Mouse (Mus musculus): ENCODE results near the gene Dnajb5. TPM values are rescaled to one million over a fixed set of nuclear protein-coding genes. Genes with fewer than 3 reads are reported as not detected.
A peak's percentile ranks its signal among the peaks of the same experiment; 100 is the strongest.

Gene Dnajb5
- polyA plus RNA-seq, 1 experiment: 0.77 TPM

DNA sequence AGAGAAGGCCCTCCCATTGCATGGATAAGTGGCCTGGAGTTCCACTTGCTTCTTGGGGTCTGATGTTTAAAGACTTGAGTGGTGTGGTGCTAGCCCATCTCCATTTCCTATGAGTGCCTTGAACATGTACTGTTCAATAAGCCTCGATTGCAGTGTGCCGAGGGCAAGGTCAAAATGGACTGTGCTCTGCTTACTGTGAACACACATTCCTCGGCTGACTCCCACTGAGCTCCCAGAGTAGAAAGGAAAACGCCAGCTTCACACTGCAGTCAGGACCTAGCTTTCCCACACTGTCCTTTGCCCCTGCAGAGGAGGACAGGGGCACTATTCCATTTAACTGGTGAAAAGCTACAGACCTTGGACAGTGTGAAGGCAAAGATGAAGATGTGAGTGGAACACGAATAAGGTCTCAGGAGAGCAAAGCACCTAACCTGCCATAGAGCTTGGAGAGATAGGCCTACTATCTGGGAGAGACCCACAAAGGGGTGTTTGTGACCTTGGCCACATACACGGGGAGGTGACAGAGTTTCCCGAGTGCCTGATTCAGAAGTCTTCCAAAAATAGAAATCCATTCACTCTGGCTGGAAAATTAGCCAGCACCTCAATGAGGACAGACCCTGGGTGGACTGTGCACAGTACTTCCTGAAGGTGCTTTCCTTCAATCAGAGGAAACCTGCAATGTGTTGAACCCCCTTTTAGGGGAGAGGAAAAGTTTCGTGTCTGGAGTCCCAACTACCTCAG, 17.2 kb upstream of the Dnajb5 start:
- H3K4me3 ChIP-seq (replicated peaks): no peak overlapping the region
- H3K27me3 ChIP-seq (replicated peaks): peaks cover 53% of the 10 kb centered on the region
- TF ChIP-seq FLI1 (IDR thresholded peaks at IDR 0.05; ENCODE audit: low read length) (no peak), GATA1 (IDR thresholded peaks at IDR 0.05; ENCODE audit: borderline replicate concordance, low read length) (no peak)

DNA sequence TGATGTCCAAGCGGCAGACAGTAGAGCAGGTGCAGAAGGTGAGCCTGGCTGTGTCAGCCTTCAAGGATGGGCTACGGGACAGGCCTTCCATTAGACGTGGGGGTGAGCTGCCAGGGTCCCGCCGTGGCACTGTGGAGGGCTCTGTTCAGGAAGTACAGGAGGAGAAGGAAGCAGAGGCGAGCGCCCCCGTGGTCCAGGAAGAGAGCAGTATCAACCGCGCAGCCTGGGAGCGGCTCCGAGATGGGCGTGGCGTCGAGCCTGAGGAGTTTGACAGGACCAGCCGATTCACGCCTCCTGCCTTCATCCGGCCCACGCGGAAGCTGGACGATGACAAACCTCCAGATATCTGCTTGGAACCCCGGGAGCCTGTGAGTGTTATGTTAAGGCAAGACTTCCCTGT, 16.0 kb upstream of the Dnajb5 start:
- Histone ChIP-seq H3K36me3 (replicated peaks; ENCODE audit: low read length) (no peaks in the 10 kb centered on the region), H3K27me3 (replicated peaks) (peaks cover 64% of the 10 kb centered on the region), H3K4me3 (replicated peaks) (peak overlapping the region; percentile 88), H3K4me1 (peaks cover 14% of the 10 kb centered on the region), H3K9me3 (no peaks in the 10 kb centered on the region)
- TF ChIP-seq GATA1 (IDR thresholded peaks at IDR 0.05; ENCODE audit: borderline replicate concordance, low read length): no peak
- no peak for TF ChIP-seq FLI1 (IDR thresholded peaks at IDR 0.05; ENCODE audit: low read length)

More for the DNA sequence above, 17.2 kb upstream of the Dnajb5 start:
- Histone ChIP-seq H3K9me3 (peaks cover 5% of the 10 kb centered on the region; the same call in 1 of the 2 replicates), H3K4me1 (peaks cover 14% of the 10 kb centered on the region), H3K36me3 (replicated peaks; ENCODE audit: low read length) (no peaks in the 10 kb centered on the region)

DNA sequence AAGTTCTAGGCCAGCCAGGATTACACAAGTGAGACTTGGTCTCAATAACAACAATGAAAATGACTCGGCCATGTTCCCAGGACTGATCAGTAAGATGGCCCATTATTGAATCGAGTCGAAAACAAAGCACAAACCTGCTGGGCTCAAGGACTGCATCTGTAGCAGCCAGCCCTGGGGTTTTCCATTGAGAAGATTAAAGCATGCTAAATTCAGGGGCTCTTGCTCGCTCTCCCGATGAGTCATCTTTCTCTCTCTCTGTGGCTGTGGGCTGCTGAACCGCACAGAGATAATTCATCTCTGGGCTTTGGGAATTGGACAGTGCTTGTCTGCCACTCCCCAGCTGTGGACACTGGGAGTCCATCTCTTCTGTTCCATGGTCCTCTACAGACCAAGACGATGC, 8.2 kb upstream of the Dnajb5 start:
- peaks cover 77% of the 10 kb centered on the region for H3K27me3 ChIP-seq (replicated peaks)
- H3K4me1 ChIP-seq: peaks cover 4% of the 10 kb centered on the region
- TF ChIP-seq GATA1 (IDR thresholded peaks at IDR 0.05; ENCODE audit: borderline replicate concordance, low read length): no peak
- no peak for TF ChIP-seq FLI1 (IDR thresholded peaks at IDR 0.05; ENCODE audit: low read length)
- H3K4me3 ChIP-seq (replicated peaks): no peak overlapping the region
- H3K36me3 ChIP-seq (replicated peaks; ENCODE audit: low read length): no peaks in the 10 kb centered on the region
- no peaks in the 10 kb centered on the region for H3K9me3 ChIP-seq

DNA sequence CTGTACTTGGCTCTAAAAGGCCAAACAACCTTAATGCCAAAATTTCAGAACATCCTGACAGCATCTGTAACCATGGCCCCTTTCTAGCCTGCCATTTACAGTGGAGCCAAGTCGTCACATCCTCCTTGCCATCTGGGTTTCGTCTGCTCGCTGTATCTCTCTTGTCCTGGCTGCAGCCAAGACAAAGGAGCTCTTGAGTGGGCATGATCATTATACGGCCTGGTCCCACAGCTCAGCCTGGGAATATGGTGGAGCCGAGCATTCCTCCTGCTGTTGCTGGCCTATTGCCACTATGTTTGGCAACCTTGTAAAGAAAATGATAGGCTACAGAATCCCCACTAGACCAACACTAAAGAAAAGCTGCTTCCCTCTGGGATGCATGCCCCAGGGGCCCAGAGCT, 6.3 kb upstream of the Dnajb5 start:
- Histone ChIP-seq H3K4me1 (peaks cover 8% of the 10 kb centered on the region), H3K4me3 (replicated peaks) (no peak overlapping the region), H3K36me3 (replicated peaks; ENCODE audit: low read length) (no peaks in the 10 kb centered on the region), H3K9me3 (no peaks in the 10 kb centered on the region), H3K27me3 (replicated peaks) (peaks cover 79% of the 10 kb centered on the region)
- TF ChIP-seq FLI1 (IDR thresholded peaks at IDR 0.05; ENCODE audit: low read length): no peak
- no peak for TF ChIP-seq GATA1 (IDR thresholded peaks at IDR 0.05; ENCODE audit: borderline replicate concordance, low read length)

DNA sequence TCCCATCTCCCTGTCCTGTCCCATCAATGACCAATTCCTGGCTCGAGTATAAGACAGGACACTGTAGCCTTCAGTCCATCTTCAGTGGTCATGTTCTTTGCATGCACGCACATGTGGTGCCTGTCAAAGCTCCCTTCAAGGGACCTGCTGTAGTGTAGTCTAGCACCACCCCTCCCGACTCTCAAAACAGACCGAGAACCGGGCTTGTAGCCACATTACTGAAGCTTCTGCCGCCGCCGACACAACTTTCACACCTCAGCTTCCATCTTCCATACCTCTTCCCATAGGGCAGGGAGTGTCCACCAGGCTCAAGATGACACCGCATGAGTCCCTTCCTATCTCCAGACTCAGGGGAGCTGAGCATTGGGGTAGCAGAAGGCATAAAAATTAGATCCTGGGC, 5.4 kb upstream of the Dnajb5 start:
- no peaks in the 10 kb centered on the region for H3K9me3 ChIP-seq
- H3K27me3 ChIP-seq (replicated peaks): peaks cover 78% of the 10 kb centered on the region
- TF ChIP-seq FLI1 (IDR thresholded peaks at IDR 0.05; ENCODE audit: low read length) (no peak), GATA1 (IDR thresholded peaks at IDR 0.05; ENCODE audit: borderline replicate concordance, low read length) (no peak)
- no peak overlapping the region for H3K4me3 ChIP-seq (replicated peaks)
- peaks cover 11% of the 10 kb centered on the region for H3K4me1 ChIP-seq
- no peaks in the 10 kb centered on the region for H3K36me3 ChIP-seq (replicated peaks; ENCODE audit: low read length)

DNA sequence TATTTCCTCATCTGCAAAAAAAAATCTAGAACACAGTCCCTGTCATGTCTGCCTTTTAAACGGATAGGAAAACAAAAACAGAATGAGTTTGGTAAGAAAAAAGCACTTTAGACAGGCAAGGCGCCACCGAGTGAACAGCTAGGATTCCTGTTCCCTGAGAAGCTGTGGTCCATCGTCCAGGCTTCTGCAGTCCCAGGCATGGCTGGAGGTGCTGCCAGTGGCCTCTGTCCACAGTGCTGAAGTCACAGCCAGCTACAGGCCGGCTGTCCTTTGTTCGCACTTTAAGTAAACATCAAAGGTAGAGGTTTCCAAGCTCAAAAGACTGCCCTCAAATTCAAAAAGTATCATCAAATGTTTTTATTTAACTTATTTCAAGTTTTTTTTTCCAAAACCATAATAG, 4.6 kb upstream of the Dnajb5 start:
- Histone ChIP-seq H3K4me1 (peaks cover 20% of the 10 kb centered on the region), H3K4me3 (replicated peaks) (no peak overlapping the region), H3K27me3 (replicated peaks) (peaks cover 81% of the 10 kb centered on the region), H3K9me3 (no peaks in the 10 kb centered on the region), H3K36me3 (replicated peaks; ENCODE audit: low read length) (no peaks in the 10 kb centered on the region)
- TF ChIP-seq GATA1 (IDR thresholded peaks at IDR 0.05; ENCODE audit: borderline replicate concordance, low read length) (no peak), FLI1 (IDR thresholded peaks at IDR 0.05; ENCODE audit: low read length) (no peak)

DNA sequence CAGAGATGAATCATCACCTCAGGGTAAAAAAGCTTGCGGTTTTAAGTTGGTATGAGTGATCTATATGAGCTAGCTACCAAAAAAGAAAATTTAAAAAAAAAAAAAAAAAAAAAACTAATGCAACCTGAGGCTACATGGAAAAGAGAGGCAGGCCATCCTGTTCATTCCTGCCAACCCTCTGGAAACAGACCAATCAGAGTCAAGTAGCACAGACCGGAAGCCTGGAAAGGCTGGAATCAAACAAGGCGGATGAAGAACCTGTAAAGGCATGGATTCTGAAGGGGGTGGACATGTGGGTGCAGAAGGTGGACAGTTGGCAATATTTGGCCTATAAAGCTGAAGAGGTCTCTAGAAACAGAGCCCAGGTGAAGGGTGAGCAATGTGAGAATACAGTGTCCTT, 4.2 kb upstream of the Dnajb5 start:
- no peaks in the 10 kb centered on the region for H3K9me3 ChIP-seq
- H3K36me3 ChIP-seq (replicated peaks; ENCODE audit: low read length): no peaks in the 10 kb centered on the region
- H3K4me3 ChIP-seq (replicated peaks): no peak overlapping the region
- H3K27me3 ChIP-seq (replicated peaks): peaks cover 82% of the 10 kb centered on the region
- peaks cover 24% of the 10 kb centered on the region for H3K4me1 ChIP-seq
- no peak for TF ChIP-seq GATA1 (IDR thresholded peaks at IDR 0.05; ENCODE audit: borderline replicate concordance, low read length)
- TF ChIP-seq FLI1 (IDR thresholded peaks at IDR 0.05; ENCODE audit: low read length): no peak

DNA sequence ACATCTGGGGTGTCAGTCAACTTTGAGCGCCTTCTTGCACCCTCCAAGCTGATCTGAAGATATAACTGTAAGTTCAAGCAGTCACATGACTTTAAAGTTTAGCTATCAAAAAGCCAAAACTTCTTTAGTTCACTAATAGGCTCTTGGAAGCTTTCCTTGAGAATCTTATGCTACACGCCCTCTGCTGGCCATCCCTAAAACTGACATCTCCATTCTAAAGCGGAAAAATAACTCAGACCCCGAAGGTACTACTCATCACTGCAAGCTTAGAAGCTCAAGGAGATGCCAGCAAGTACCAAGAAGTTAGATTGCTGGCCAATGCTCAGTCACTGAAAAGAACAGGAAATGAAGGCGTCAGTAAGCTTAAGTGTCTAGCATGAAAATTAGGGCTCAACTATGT, 3.7 kb upstream of the Dnajb5 start:
- Histone ChIP-seq H3K27me3 (replicated peaks) (peaks cover 82% of the 10 kb centered on the region), H3K4me3 (replicated peaks) (no peak overlapping the region), H3K4me1 (peaks cover 29% of the 10 kb centered on the region), H3K9me3 (no peaks in the 10 kb centered on the region), H3K36me3 (replicated peaks; ENCODE audit: low read length) (no peaks in the 10 kb centered on the region)
- TF ChIP-seq GATA1 (IDR thresholded peaks at IDR 0.05; ENCODE audit: borderline replicate concordance, low read length): no peak
- TF ChIP-seq FLI1 (IDR thresholded peaks at IDR 0.05; ENCODE audit: low read length): no peak

DNA sequence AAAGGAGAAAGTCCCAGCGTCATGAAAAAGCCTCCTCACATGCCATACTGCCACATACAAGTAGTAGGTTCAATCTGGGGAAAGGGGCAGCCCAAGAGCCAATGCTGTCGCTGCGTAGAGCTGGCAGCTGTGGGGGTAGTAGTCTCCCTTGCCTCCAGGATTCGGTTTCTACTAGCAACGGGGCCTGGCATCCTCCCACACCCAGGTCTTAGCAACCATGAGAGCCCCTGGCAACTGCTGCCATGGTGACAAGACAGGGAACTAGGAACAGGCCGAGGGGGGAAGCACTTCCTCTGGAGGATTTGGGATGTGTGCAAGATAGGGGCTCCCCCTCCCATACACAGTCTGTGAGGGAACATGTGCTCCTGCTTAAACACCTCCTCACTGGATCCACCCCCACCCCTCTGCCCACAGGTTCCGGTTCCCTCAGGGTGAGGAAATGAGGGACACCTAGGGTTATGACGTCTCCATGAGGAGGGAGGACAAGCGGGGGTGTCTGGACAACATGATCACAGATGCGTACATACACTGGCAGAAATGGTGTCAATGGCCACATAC, 2.8 kb upstream of the Dnajb5 start:
- TF ChIP-seq FLI1 (IDR thresholded peaks at IDR 0.05; ENCODE audit: low read length) (no peak), GATA1 (IDR thresholded peaks at IDR 0.05; ENCODE audit: borderline replicate concordance, low read length) (no peak)
- Histone ChIP-seq H3K9me3 (no peaks in the 10 kb centered on the region), H3K4me1 (peaks cover 30% of the 10 kb centered on the region), H3K4me3 (replicated peaks) (no peak overlapping the region), H3K27me3 (replicated peaks) (peaks cover 84% of the 10 kb centered on the region), H3K36me3 (replicated peaks; ENCODE audit: low read length) (no peaks in the 10 kb centered on the region)

DNA sequence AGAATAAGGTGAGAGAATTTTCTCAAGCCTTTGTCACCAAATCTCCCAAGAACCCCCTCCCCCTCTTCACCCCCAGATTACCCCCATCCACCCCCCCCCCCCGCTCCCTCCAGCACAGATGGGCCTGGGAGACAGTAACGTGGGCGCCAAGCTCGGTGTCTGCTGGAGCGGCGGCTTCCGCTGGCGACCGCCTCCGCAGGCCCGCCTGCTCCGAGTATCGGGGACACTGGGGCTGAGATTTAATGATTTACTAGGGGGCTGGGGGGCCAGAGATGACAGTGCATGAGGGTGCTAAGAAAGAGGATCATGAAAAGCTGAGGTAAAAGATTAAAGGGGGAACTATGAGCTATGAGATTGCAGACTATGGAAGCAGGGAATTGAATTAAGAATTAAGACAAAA, 1.1 kb upstream of the Dnajb5 start:
- no peaks in the 10 kb centered on the region for H3K9me3 ChIP-seq
- H3K4me1 ChIP-seq: peaks cover 30% of the 10 kb centered on the region
- TF ChIP-seq GATA1 (IDR thresholded peaks at IDR 0.05; ENCODE audit: borderline replicate concordance, low read length) (no peak), FLI1 (IDR thresholded peaks at IDR 0.05; ENCODE audit: low read length) (no peak)
- H3K36me3 ChIP-seq (replicated peaks; ENCODE audit: low read length): no peaks in the 10 kb centered on the region
- no peak overlapping the region for H3K4me3 ChIP-seq (replicated peaks)
- peaks cover 84% of the 10 kb centered on the region for H3K27me3 ChIP-seq (replicated peaks)

All from megakaryocyte, embryonic 14.5 days (primary cell).